8 mouse cellular contexts compared by ENCODE assay signal in genomic region chr3:28543380-28543984, GRCm38 (mm10).
A peak's percentile ranks its signal among the peaks of the same experiment; 100 is the strongest.
DNase-seq lines count a peak whose midpoint lies in the region; ATAC-seq lines count a peak whose summit lies in the region.

No protein-coding gene starts in this region.

- peak overlapping the region; percentile 65 for H3K27ac ChIP-seq in forebrain, embryonic 13.5 days
- H3K27ac ChIP-seq in forebrain, embryonic 12.5 days: no peak overlapping the region
- no peak overlapping the region for H3K27ac ChIP-seq in neural tube, embryonic 13.5 days (replicated peaks)
- no peak overlapping the region for H3K27ac ChIP-seq in neural tube, embryonic 15.5 days (replicated peaks)

- peak; percentile 20; the same call in 1 of the 2 replicates for ATAC-seq in forebrain, embryonic 13.5 days
- ATAC-seq in forebrain, embryonic 12.5 days (ENCODE audit: low FRiP score): no peak
- ATAC-seq in neural tube, embryonic 13.5 days (ENCODE audit: low read depth): 0 out of 2 replicates have a peak, but pooled peaks have one; percentile 38
- ATAC-seq in neural tube, embryonic 15.5 days (ENCODE audit: low FRiP score): no peak
- ATAC-seq in common myeloid progenitor, adult 5-6 weeks (replicated peaks; ENCODE audit: low read depth, poor library complexity, severe bottlenecking): peak; percentile 99

- no peak overlapping the region for H3K9ac ChIP-seq in forebrain, embryonic 13.5 days
- H3K9ac ChIP-seq in forebrain, embryonic 12.5 days: no peak overlapping the region
- no peak overlapping the region for H3K9ac ChIP-seq in neural tube, embryonic 13.5 days
- no peak overlapping the region for H3K9ac ChIP-seq in neural tube, embryonic 15.5 days (replicated peaks)

- no peaks in the 10 kb centered on the region for H3K27me3 ChIP-seq in forebrain, embryonic 13.5 days
- no peaks in the 10 kb centered on the region for H3K27me3 ChIP-seq in forebrain, embryonic 12.5 days
- no peaks in the 10 kb centered on the region for H3K27me3 ChIP-seq in neural tube, embryonic 13.5 days
- H3K27me3 ChIP-seq in neural tube, embryonic 15.5 days (replicated peaks): no peaks in the 10 kb centered on the region

- peaks cover 8% of the 10 kb centered on the region; the same call in 1 of the 2 replicates for H3K36me3 ChIP-seq in forebrain, embryonic 13.5 days (ENCODE audit: poor library complexity, severe bottlenecking)
- 0 out of 2 replicates have a peak, but pooled peaks cover 3% of the 10 kb centered on the region for H3K36me3 ChIP-seq in forebrain, embryonic 12.5 days (replicated peaks)
- peaks cover 13% of the 10 kb centered on the region; the same call in 1 of the 2 replicates for H3K36me3 ChIP-seq in neural tube, embryonic 13.5 days
- H3K36me3 ChIP-seq in neural tube, embryonic 15.5 days: peaks cover 16% of the 10 kb centered on the region

- H3K4me3 ChIP-seq in forebrain, embryonic 13.5 days: no peak overlapping the region
- no peak overlapping the region for H3K4me3 ChIP-seq in forebrain, embryonic 12.5 days (replicated peaks)
- no peak overlapping the region for H3K4me3 ChIP-seq in neural tube, embryonic 13.5 days
- no peak overlapping the region for H3K4me3 ChIP-seq in neural tube, embryonic 15.5 days (replicated peaks)

- peaks cover 10% of the 10 kb centered on the region for H3K4me1 ChIP-seq in forebrain, embryonic 13.5 days
- no peaks in the 10 kb centered on the region for H3K4me1 ChIP-seq in forebrain, embryonic 12.5 days
- peaks cover 12% of the 10 kb centered on the region for H3K4me1 ChIP-seq in neural tube, embryonic 13.5 days (replicated peaks)
- H3K4me1 ChIP-seq in neural tube, embryonic 15.5 days: peaks cover 9% of the 10 kb centered on the region

- 76% methylated on average over 10 of the region's 10 CpGs for WGBS in forebrain, embryonic 13.5 days
- WGBS in forebrain, embryonic 12.5 days: 75% methylated on average over 10 of the region's 10 CpGs
- WGBS in neural tube, embryonic 13.5 days: 73% methylated on average over 10 of the region's 10 CpGs
- WGBS in neural tube, embryonic 15.5 days: 71% methylated on average over 10 of the region's 10 CpGs
- 58% methylated on average over 10 of the region's 10 CpGs for WGBS in large intestine, adult 2 months

- H3K9me3 ChIP-seq in forebrain, embryonic 13.5 days (replicated peaks): no peaks in the 10 kb centered on the region
- H3K9me3 ChIP-seq in forebrain, embryonic 12.5 days: no peaks in the 10 kb centered on the region
- H3K9me3 ChIP-seq in neural tube, embryonic 13.5 days: no peaks in the 10 kb centered on the region
- H3K9me3 ChIP-seq in neural tube, embryonic 15.5 days (replicated peaks): no peaks in the 10 kb centered on the region

- no peak overlapping the region for H3K4me2 ChIP-seq in forebrain, embryonic 13.5 days
- H3K4me2 ChIP-seq in forebrain, embryonic 12.5 days: no peak overlapping the region
- H3K4me2 ChIP-seq in neural tube, embryonic 13.5 days: no peak overlapping the region
- no peak overlapping the region for H3K4me2 ChIP-seq in neural tube, embryonic 15.5 days

- DNase-seq in large intestine, adult 2 months (ENCODE audit: low read depth, low spot score): peak; percentile 10
- peak; percentile 62 for DNase-seq in retina, postnatal 1 day
- no peak for DNase-seq in cerebellum, adult 9-10 months

Comparison
In these comparisons a context has a peak if more than half of its experiments do, and no peak if none do; other contexts are left out.
1. ATAC-seq: peak in forebrain, embryonic 13.5 days (single experiment), neural tube, embryonic 13.5 days (single experiment) and common myeloid progenitor, adult 5-6 weeks (single experiment); none in forebrain, embryonic 12.5 days (single experiment) and neural tube, embryonic 15.5 days (single experiment).